Mouse (Mus musculus): ENCODE data around the gene Wnk2. TPM values are rescaled to one million over a fixed set of nuclear protein-coding genes. Genes with fewer than 3 reads are reported as not detected.

Wnk2 gene
- polyA plus RNA-seq, 1 experiment from 2014 or later, result 2.6 TPM

GRCm38 (mm10) chr13:49042371-49042770 is 105.4 kb downstream of the Wnk2 start:
- H3K4me2 ChIP-seq (ENCODE audit: low read length), result no peak overlapping the region
- H3K36me3 ChIP-seq (ENCODE audit: control insufficient read depth, insufficient read depth, low read length), result no peaks in the 10 kb centered on the region
- no peak for ATAC-seq (ENCODE audit: insufficient number of reproducible peaks, insufficient read depth, low FRiP score, low read depth)
- no peak overlapping the region for H3K4me3 ChIP-seq (ENCODE audit: control insufficient read depth in 1 of 2, insufficient read depth in 1 of 2, low read depth in 1 of 2, low read length in 2 of 2)
- no peak overlapping the region for H3K9ac ChIP-seq (ENCODE audit: low read length)
- no peaks in the 10 kb centered on the region for H3K27me3 ChIP-seq (ENCODE audit: control insufficient read depth, insufficient read depth, low read length)
- H3K4me1 ChIP-seq (ENCODE audit: control insufficient read depth in 2 of 2, insufficient read depth in 2 of 2, low read length in 2 of 2), result peaks cover 6 to 12% of the 10 kb centered on the region in 2 experiments
- no peak overlapping the region for H3K27ac ChIP-seq (replicated peaks in 1 of 2; ENCODE audit: control insufficient read depth in 1 of 2, insufficient read depth in 1 of 2, low read depth in 2 of 2, low read length in 2 of 2)
- no peaks in the 10 kb centered on the region for H3K9me3 ChIP-seq (ENCODE audit: control insufficient read depth, low read length)
- 92% methylated on average over 15 of the region's 15 CpGs for WGBS

GRCm38 (mm10) chr13:49036928-49037574 is 110.8 kb downstream of the Wnk2 start:
- no peak overlapping the region for H3K4me3 ChIP-seq (ENCODE audit: control insufficient read depth in 1 of 2, insufficient read depth in 1 of 2, low read depth in 1 of 2, low read length in 2 of 2)
- no peaks in the 10 kb centered on the region for H3K36me3 ChIP-seq (ENCODE audit: control insufficient read depth, insufficient read depth, low read length)
- H3K9me3 ChIP-seq (ENCODE audit: control insufficient read depth, low read length), result no peaks in the 10 kb centered on the region
- H3K9ac ChIP-seq (ENCODE audit: low read length), result no peak overlapping the region
- peak; percentile 36; the same call in 1 of the 2 replicates for ATAC-seq (ENCODE audit: insufficient number of reproducible peaks, insufficient read depth, low FRiP score, low read depth)
- H3K27ac ChIP-seq (replicated peaks in 1 of 2; ENCODE audit: control insufficient read depth in 1 of 2, insufficient read depth in 1 of 2, low read depth in 2 of 2, low read length in 2 of 2), result peak overlapping the region; percentile 14 to 19; a peak in 2 of 4 replicates
- H3K4me2 ChIP-seq (ENCODE audit: low read length), result no peak overlapping the region
- WGBS, result 37% methylated on average over 7 of the region's 7 CpGs
- H3K27me3 ChIP-seq (ENCODE audit: control insufficient read depth, insufficient read depth, low read length), result no peaks in the 10 kb centered on the region
- H3K4me1 ChIP-seq (ENCODE audit: control insufficient read depth in 2 of 2, insufficient read depth in 2 of 2, low read length in 2 of 2), result peaks cover 15 to 24% of the 10 kb centered on the region in 2 experiments

GRCm38 (mm10) chr13:49036436-49036835 is 111.4 kb downstream of the Wnk2 start:
- 78% methylated on average over 4 of the region's 4 CpGs for WGBS
- no peak overlapping the region for H3K9ac ChIP-seq (ENCODE audit: low read length)
- H3K4me2 ChIP-seq (ENCODE audit: low read length), result no peak overlapping the region
- no peaks in the 10 kb centered on the region for H3K36me3 ChIP-seq (ENCODE audit: control insufficient read depth, insufficient read depth, low read length)
- H3K4me3 ChIP-seq (ENCODE audit: control insufficient read depth in 1 of 2, insufficient read depth in 1 of 2, low read depth in 1 of 2, low read length in 2 of 2), result no peak overlapping the region
- peaks cover 3% of the 10 kb centered on the region; the same call in 1 of the 2 replicates for H3K9me3 ChIP-seq (ENCODE audit: control insufficient read depth, low read length)
- H3K27ac ChIP-seq (replicated peaks in 1 of 2; ENCODE audit: control insufficient read depth in 1 of 2, insufficient read depth in 1 of 2, low read depth in 2 of 2, low read length in 2 of 2), result 0 out of 4 replicates have a peak overlapping the region, but pooled peaks of 1 of the 2 experiments have one; percentile 14
- no peaks in the 10 kb centered on the region for H3K27me3 ChIP-seq (ENCODE audit: control insufficient read depth, insufficient read depth, low read length)
- ATAC-seq (ENCODE audit: insufficient number of reproducible peaks, insufficient read depth, low FRiP score, low read depth), result no peak
- H3K4me1 ChIP-seq (ENCODE audit: control insufficient read depth in 2 of 2, insufficient read depth in 2 of 2, low read length in 2 of 2), result peaks cover 15 to 24% of the 10 kb centered on the region in 2 experiments

- Histone ChIP-seq H3K9me3 (ENCODE audit: control insufficient read depth, low read length) (peaks cover 10% of the 10 kb centered on the region), H3K4me1 (ENCODE audit: control insufficient read depth in 2 of 2, insufficient read depth in 2 of 2, low read length in 2 of 2) (peaks cover 7 to 9% of the 10 kb centered on the region in 2 experiments; a peak in 2 of 4 replicates), H3K4me2 (ENCODE audit: low read length) (no peak overlapping the region), H3K27me3 (ENCODE audit: control insufficient read depth, insufficient read depth, low read length) (no peaks in the 10 kb centered on the region), H3K4me3 (ENCODE audit: control insufficient read depth in 1 of 2, insufficient read depth in 1 of 2, low read depth in 1 of 2, low read length in 2 of 2) (no peak overlapping the region), H3K9ac (ENCODE audit: low read length) (no peak overlapping the region), H3K27ac (replicated peaks in 1 of 2; ENCODE audit: control insufficient read depth in 1 of 2, insufficient read depth in 1 of 2, low read depth in 2 of 2, low read length in 2 of 2) (no peak overlapping the region), H3K36me3 (ENCODE audit: control insufficient read depth, insufficient read depth, low read length) (no peaks in the 10 kb centered on the region)
- 50% methylated on average over 2 of the region's 2 CpGs for WGBS
- no peak for ATAC-seq (ENCODE audit: insufficient number of reproducible peaks, insufficient read depth, low FRiP score, low read depth)
Observed at GRCm38 (mm10) chr13:49031029-49031428, 116.8 kb downstream of the Wnk2 start.

- Histone ChIP-seq H3K27me3 (ENCODE audit: control insufficient read depth, insufficient read depth, low read length) (no peaks in the 10 kb centered on the region), H3K4me3 (ENCODE audit: control insufficient read depth in 1 of 2, insufficient read depth in 1 of 2, low read depth in 1 of 2, low read length in 2 of 2) (no peak overlapping the region), H3K4me2 (ENCODE audit: low read length) (no peak overlapping the region), H3K9ac (ENCODE audit: low read length) (no peak overlapping the region), H3K27ac (replicated peaks in 1 of 2; ENCODE audit: control insufficient read depth in 1 of 2, insufficient read depth in 1 of 2, low read depth in 2 of 2, low read length in 2 of 2) (peak overlapping the region; percentile 16 to 50; a peak in 3 of 4 replicates), H3K36me3 (ENCODE audit: control insufficient read depth, insufficient read depth, low read length) (no peaks in the 10 kb centered on the region), H3K9me3 (ENCODE audit: control insufficient read depth, low read length) (peaks cover 10% of the 10 kb centered on the region), H3K4me1 (ENCODE audit: control insufficient read depth in 2 of 2, insufficient read depth in 2 of 2, low read length in 2 of 2) (peaks cover 11% of the 10 kb centered on the region in 2 experiments; a peak in 2 of 4 replicates)
- no peak for ATAC-seq (ENCODE audit: insufficient number of reproducible peaks, insufficient read depth, low FRiP score, low read depth)
- WGBS, result 55% methylated on average over 8 of the region's 8 CpGs
Observed at GRCm38 (mm10) chr13:49028757-49029539, 118.9 kb downstream of the Wnk2 start.

GRCm38 (mm10) chr13:49027057-49027456 is 120.8 kb downstream of the Wnk2 start:
- peaks cover 11% of the 10 kb centered on the region in 2 experiments; a peak in 2 of 4 replicates for H3K4me1 ChIP-seq (ENCODE audit: control insufficient read depth in 2 of 2, insufficient read depth in 2 of 2, low read length in 2 of 2)
- peaks cover 10% of the 10 kb centered on the region for H3K9me3 ChIP-seq (ENCODE audit: control insufficient read depth, low read length)
- H3K27me3 ChIP-seq (ENCODE audit: control insufficient read depth, insufficient read depth, low read length), result no peaks in the 10 kb centered on the region
- H3K4me2 ChIP-seq (ENCODE audit: low read length), result no peak overlapping the region
- no peaks in the 10 kb centered on the region for H3K36me3 ChIP-seq (ENCODE audit: control insufficient read depth, insufficient read depth, low read length)
- H3K4me3 ChIP-seq (ENCODE audit: control insufficient read depth in 1 of 2, insufficient read depth in 1 of 2, low read depth in 1 of 2, low read length in 2 of 2), result no peak overlapping the region
- H3K9ac ChIP-seq (ENCODE audit: low read length), result no peak overlapping the region
- WGBS, result 83% methylated on average over 8 of the region's 8 CpGs
- ATAC-seq (ENCODE audit: insufficient number of reproducible peaks, insufficient read depth, low FRiP score, low read depth), result no peak
- no peak overlapping the region for H3K27ac ChIP-seq (replicated peaks in 1 of 2; ENCODE audit: control insufficient read depth in 1 of 2, insufficient read depth in 1 of 2, low read depth in 2 of 2, low read length in 2 of 2)

GRCm38 (mm10) chr13:49025521-49025920 is 122.3 kb downstream of the Wnk2 start:
- Histone ChIP-seq H3K4me3 (ENCODE audit: control insufficient read depth in 1 of 2, insufficient read depth in 1 of 2, low read depth in 1 of 2, low read length in 2 of 2) (no peak overlapping the region), H3K9ac (ENCODE audit: low read length) (no peak overlapping the region), H3K27me3 (ENCODE audit: control insufficient read depth, insufficient read depth, low read length) (no peaks in the 10 kb centered on the region), H3K4me2 (ENCODE audit: low read length) (no peak overlapping the region), H3K27ac (replicated peaks in 1 of 2; ENCODE audit: control insufficient read depth in 1 of 2, insufficient read depth in 1 of 2, low read depth in 2 of 2, low read length in 2 of 2) (no peak overlapping the region), H3K9me3 (ENCODE audit: control insufficient read depth, low read length) (no peaks in the 10 kb centered on the region), H3K36me3 (ENCODE audit: control insufficient read depth, insufficient read depth, low read length) (no peaks in the 10 kb centered on the region), H3K4me1 (ENCODE audit: control insufficient read depth in 2 of 2, insufficient read depth in 2 of 2, low read length in 2 of 2) (peaks cover 11% of the 10 kb centered on the region in 2 experiments; a peak in 2 of 4 replicates)
- WGBS, result 36% methylated on average over 1 of the region's 1 CpGs
- ATAC-seq (ENCODE audit: insufficient number of reproducible peaks, insufficient read depth, low FRiP score, low read depth), result no peak
